Mouse (Mus musculus) gastrocnemius, postnatal 36 days (tissue): ENCODE measurements around the gene Aox3. TPM values are rescaled to one million over a fixed set of nuclear protein-coding genes. Genes with fewer than 3 reads are reported as not detected.

Source experiments
- DNase-seq, 2 experiments: peaks; one replicate each; pipeline ENCODE4 v3.0.0; 2022
- intact Hi-C: fragments of 180-260 bp; cut with DNase I; formaldehyde crosslinking; loops from one replicate; pipeline ENCODE4 v1.15.1; 2025
- total RNA-seq, 2 experiments: library from RNA; stranded (reverse); gene quantifications; 2 replicates each; pipeline ENCODE4 v1.2.3; 2021

Gene Aox3
- total RNA-seq, 2 experiments from 2014 or later, result 0.12 to 0.15 TPM

- intact Hi-C loops, result no loop called here
- no peak for DNase-seq
These were observed 10.4 kb upstream of the Aox3 start for GRCm38 (mm10) chr1:58102494-58102893.

- intact Hi-C loops, result no loop called here
These were observed 7.2 kb upstream of the Aox3 start for GRCm38 (mm10) chr1:58105685-58106084.

GRCm38 (mm10) chr1:58107066-58107465 is 5.9 kb upstream of the Aox3 start:
- intact Hi-C loops, result no loop called here
- DNase-seq, result no peak

More at GRCm38 (mm10) chr1:58105685-58106084, 7.2 kb upstream of the Aox3 start:
- no peak for DNase-seq

- DNase-seq, result no peak
- intact Hi-C loops, result no loop called here
These were observed 2.7 kb upstream of the Aox3 start for GRCm38 (mm10) chr1:58110241-58110640.

- no peak for DNase-seq
- intact Hi-C loops, result no loop called here
These were observed 1.6 kb upstream of the Aox3 start for GRCm38 (mm10) chr1:58111315-58111714.

- no peak for DNase-seq
- intact Hi-C loops, result no loop called here
These were observed 511 bp downstream of the Aox3 start for GRCm38 (mm10) chr1:58113441-58113840.

- DNase-seq, result no peak
- intact Hi-C loops, result no loop called here
These were observed 1.2 kb downstream of the Aox3 start for GRCm38 (mm10) chr1:58114021-58114560.

GRCm38 (mm10) chr1:58114666-58115375 is 1.9 kb downstream of the Aox3 start:
- intact Hi-C loops, result no loop called here
- DNase-seq, result no peak

GRCm38 (mm10) chr1:58118231-58118630 is 5.3 kb downstream of the Aox3 start:
- no peak for DNase-seq
- intact Hi-C loops, result no loop called here

- intact Hi-C loops, result no loop called here
- DNase-seq, result no peak
These were observed 12.0 kb downstream of the Aox3 start for GRCm38 (mm10) chr1:58124901-58125300.

GRCm38 (mm10) chr1:58137891-58138290 is 25.0 kb downstream of the Aox3 start:
- intact Hi-C loops, result no loop called here
- no peak for DNase-seq

- intact Hi-C loops, result no loop called here
- no peak for DNase-seq
These were observed 26.1 kb downstream of the Aox3 start for GRCm38 (mm10) chr1:58138986-58139385.

GRCm38 (mm10) chr1:58140607-58141006 is 27.7 kb downstream of the Aox3 start:
- intact Hi-C loops, result no loop called here
- no peak for DNase-seq

- intact Hi-C loops, result no loop called here
- DNase-seq, result no peak
These were observed 31.6 kb downstream of the Aox3 start for GRCm38 (mm10) chr1:58144384-58145069.

GRCm38 (mm10) chr1:58146026-58146425 is 33.1 kb downstream of the Aox3 start:
- intact Hi-C loops, result no loop called here
- DNase-seq, result no peak

- intact Hi-C loops, result no loop called here
These were observed 34.8 kb downstream of the Aox3 start for GRCm38 (mm10) chr1:58147776-58148175.

GRCm38 (mm10) chr1:58152247-58152646 is 39.3 kb downstream of the Aox3 start:
- DNase-seq, result no peak
- intact Hi-C loops, result no loop called here

More at GRCm38 (mm10) chr1:58147776-58148175, 34.8 kb downstream of the Aox3 start:
- DNase-seq, result no peak

GRCm38 (mm10) chr1:58156747-58157146 is 43.8 kb downstream of the Aox3 start:
- peak in 1 of 2 experiments; percentile 33 for DNase-seq
- intact Hi-C loops, result loop anchor here (1.0 to 2.0 kb wide), 2 partner anchors 114 to 140 kb away; no protein-coding TSS in a partner anchor

GRCm38 (mm10) chr1:58169893-58170292 is 57.0 kb downstream of the Aox3 start:
- intact Hi-C loops, result no loop called here
- DNase-seq, result no peak

- DNase-seq, result no peak
- intact Hi-C loops, result no loop called here
These were observed 75.7 kb downstream of the Aox3 start for GRCm38 (mm10) chr1:58188514-58189175.

GRCm38 (mm10) chr1:58194317-58194716 is 81.4 kb downstream of the Aox3 start:
- intact Hi-C loops, result no loop called here
- DNase-seq, result no peak
